Mouse (Mus musculus): ENCODE data around the gene Taf1d. TPM values are rescaled to one million over a fixed set of nuclear protein-coding genes. Genes with fewer than 3 reads are reported as not detected.
"Not testable (repeated sequence)": the region's sequence is repeated elsewhere in the genome, so short reads cannot be mapped to it uniquely, and the experiment has no call there.

Gene Taf1d
- total and polyA plus RNA-seq, 2 experiments from 2014 or later: 46.0 to 49.1 TPM

- H3K36me3 ChIP-seq (ENCODE audit: insufficient read depth, low read length); DNase-seq (ENCODE audit: low spot score); ATAC-seq (ENCODE audit: low FRiP score); H3K9ac ChIP-seq (replicated peaks; ENCODE audit: low read length, poor library complexity, severe bottlenecking); H3K4me1 ChIP-seq (ENCODE audit: insufficient read depth, low read length); H3K9me3 ChIP-seq (ENCODE audit: low read length); H3K27ac ChIP-seq (ENCODE audit: low read depth, low read length); H3K27me3 ChIP-seq (ENCODE audit: insufficient read depth, low read length); H3K4me2 ChIP-seq (ENCODE audit: low read depth, low read length, poor library complexity, severe bottlenecking); H3K4me3 ChIP-seq (ENCODE audit: low read depth, low read length): not testable (repeated sequence)
- TF ChIP-seq CTCF (IDR thresholded peaks at IDR 0.05): peak; percentile 35
- 78% methylated on average over 6 of the region's 6 CpGs for WGBS
Observed at GRCm38 (mm10) chr9:15302006-15302405, 4.0 kb upstream of the Taf1d start.

GRCm38 (mm10) chr9:15302881-15303280 is 3.1 kb upstream of the Taf1d start:
- no peak for DNase-seq (ENCODE audit: low spot score)
- Histone ChIP-seq H3K27me3 (ENCODE audit: insufficient read depth, low read length) (no peaks in the 10 kb centered on the region), H3K4me2 (ENCODE audit: low read depth, low read length, poor library complexity, severe bottlenecking) (no peak overlapping the region), H3K36me3 (ENCODE audit: insufficient read depth, low read length) (no peaks in the 10 kb centered on the region), H3K9ac (replicated peaks; ENCODE audit: low read length, poor library complexity, severe bottlenecking) (no peak overlapping the region), H3K4me1 (ENCODE audit: insufficient read depth, low read length) (peaks cover 12% of the 10 kb centered on the region; the same call in 1 of the 2 replicates), H3K27ac (ENCODE audit: low read depth, low read length) (no peak overlapping the region), H3K4me3 (ENCODE audit: low read depth, low read length) (no peak overlapping the region), H3K9me3 (ENCODE audit: low read length) (no peaks in the 10 kb centered on the region)
- ATAC-seq (ENCODE audit: low FRiP score): no peak
- TF ChIP-seq CTCF (IDR thresholded peaks at IDR 0.05): no peak
- WGBS: 54% methylated on average over 2 of the region's 2 CpGs

- no peaks in the 10 kb centered on the region for H3K9me3 ChIP-seq (ENCODE audit: low read length)
- peaks cover 13% of the 10 kb centered on the region for H3K36me3 ChIP-seq (ENCODE audit: insufficient read depth, low read length)
- H3K27me3 ChIP-seq (ENCODE audit: insufficient read depth, low read length): no peaks in the 10 kb centered on the region
- 1% methylated on average over 35 of the region's 35 CpGs for WGBS
- ATAC-seq (ENCODE audit: low FRiP score) (peak; percentile 87), DNase-seq (ENCODE audit: low spot score) (peak; percentile 60)
- peak within 1 kb of the TSS; percentile 71 for H3K4me2 ChIP-seq (ENCODE audit: low read depth, low read length, poor library complexity, severe bottlenecking)
- peak within 1 kb of the TSS; percentile 80 for H3K4me3 ChIP-seq (ENCODE audit: low read depth, low read length)
- peak within 1 kb of the TSS; percentile 90 for H3K9ac ChIP-seq (replicated peaks; ENCODE audit: low read length, poor library complexity, severe bottlenecking)
- peak within 1 kb of the TSS; percentile 88 for H3K27ac ChIP-seq (ENCODE audit: low read depth, low read length)
- H3K4me1 ChIP-seq (ENCODE audit: insufficient read depth, low read length): peaks cover 10% of the 10 kb centered on the region; the same call in 1 of the 2 replicates
- TF ChIP-seq CTCF (IDR thresholded peaks at IDR 0.05): peak; percentile 12; the same call in 1 of the 2 replicates
Observed at GRCm38 (mm10) chr9:15306398-15307119, 545 bp downstream of the Taf1d start, which contains the start of gene 4931406C07Rik. TSS of gene 4931406C07Rik (minus strand) at chr9:15306448.

GRCm38 (mm10) chr9:15307257-15307656 is 1.2 kb downstream of the Taf1d start:
- 6% methylated on average over 6 of the region's 6 CpGs for WGBS
- DNase-seq (ENCODE audit: low spot score): no peak
- Histone ChIP-seq H3K9me3 (ENCODE audit: low read length) (no peaks in the 10 kb centered on the region), H3K4me2 (ENCODE audit: low read depth, low read length, poor library complexity, severe bottlenecking) (peak overlapping the region; percentile 71), H3K36me3 (ENCODE audit: insufficient read depth, low read length) (peaks cover 19% of the 10 kb centered on the region), H3K9ac (replicated peaks; ENCODE audit: low read length, poor library complexity, severe bottlenecking) (peak overlapping the region; percentile 90), H3K4me1 (ENCODE audit: insufficient read depth, low read length) (peaks cover 10% of the 10 kb centered on the region; the same call in 1 of the 2 replicates), H3K4me3 (ENCODE audit: low read depth, low read length) (peak overlapping the region; percentile 80), H3K27ac (ENCODE audit: low read depth, low read length) (no peak overlapping the region), H3K27me3 (ENCODE audit: insufficient read depth, low read length) (no peaks in the 10 kb centered on the region)
- no peak for ATAC-seq (ENCODE audit: low FRiP score)
- no peak for TF ChIP-seq CTCF (IDR thresholded peaks at IDR 0.05)

- H3K4me3 ChIP-seq (ENCODE audit: low read depth, low read length): no peak overlapping the region
- no peak overlapping the region for H3K27ac ChIP-seq (ENCODE audit: low read depth, low read length)
- peaks cover 24% of the 10 kb centered on the region for H3K36me3 ChIP-seq (ENCODE audit: insufficient read depth, low read length)
- WGBS: 47% methylated on average over 2 of the region's 2 CpGs
- H3K4me2 ChIP-seq (ENCODE audit: low read depth, low read length, poor library complexity, severe bottlenecking): no peak overlapping the region
- ATAC-seq (ENCODE audit: low FRiP score): no peak
- no peak for TF ChIP-seq CTCF (IDR thresholded peaks at IDR 0.05)
- H3K4me1 ChIP-seq (ENCODE audit: insufficient read depth, low read length): peaks cover 10% of the 10 kb centered on the region; the same call in 1 of the 2 replicates
- H3K27me3 ChIP-seq (ENCODE audit: insufficient read depth, low read length): no peaks in the 10 kb centered on the region
- DNase-seq (ENCODE audit: low spot score): no peak
- no peaks in the 10 kb centered on the region for H3K9me3 ChIP-seq (ENCODE audit: low read length)
- H3K9ac ChIP-seq (replicated peaks; ENCODE audit: low read length, poor library complexity, severe bottlenecking): no peak overlapping the region
Observed at GRCm38 (mm10) chr9:15308254-15308653, 2.2 kb downstream of the Taf1d start.

- Histone ChIP-seq H3K4me3 (ENCODE audit: low read depth, low read length) (no peak overlapping the region), H3K9me3 (ENCODE audit: low read length) (no peaks in the 10 kb centered on the region)
- 84% methylated on average over 4 of the region's 4 CpGs for WGBS
Observed at GRCm38 (mm10) chr9:15309425-15309824, 3.4 kb downstream of the Taf1d start.

More at GRCm38 (mm10) chr9:15309425-15309824, 3.4 kb downstream of the Taf1d start:
- Histone ChIP-seq H3K27ac (ENCODE audit: low read depth, low read length) (no peak overlapping the region), H3K27me3 (ENCODE audit: insufficient read depth, low read length) (no peaks in the 10 kb centered on the region), H3K4me2 (ENCODE audit: low read depth, low read length, poor library complexity, severe bottlenecking) (no peak overlapping the region), H3K36me3 (ENCODE audit: insufficient read depth, low read length) (peaks cover 34% of the 10 kb centered on the region), H3K9ac (replicated peaks; ENCODE audit: low read length, poor library complexity, severe bottlenecking) (no peak overlapping the region), H3K4me1 (ENCODE audit: insufficient read depth, low read length) (peaks cover 10% of the 10 kb centered on the region; the same call in 1 of the 2 replicates)
- TF ChIP-seq CTCF (IDR thresholded peaks at IDR 0.05): no peak
- DNase-seq (ENCODE audit: low spot score) (no peak), ATAC-seq (ENCODE audit: low FRiP score) (no peak)
